Mouse (Mus musculus): Measurements from ENCODE around the gene Mustn1.

GRCm38 (mm10) chr14:30862368-30862767 is 16.6 kb upstream of the Mustn1 start:
- TF ChIP-seq CTCF (IDR thresholded peaks at IDR 0.05; ENCODE audit: extremely low read depth, insufficient read depth, insufficient read length, insufficient replicate concordance) (no peak), POLR2A (IDR thresholded peaks at IDR 0.05; ENCODE audit: low read depth, low read length) (no peak)
